Mouse (Mus musculus) granulocyte monocyte progenitor cell, adult 5-6 weeks (primary cell): ENCODE results near the gene Cpsf2. TPM values are rescaled to one million over a fixed set of nuclear protein-coding genes. Genes with fewer than 3 reads are reported as not detected.
"Not testable (repeated sequence)": the region's sequence is repeated elsewhere in the genome, so short reads cannot be mapped to it uniquely, and the experiment has no call there.

Source experiments
- ATAC-seq: replicated peaks from 2 replicates; pipeline ENCODE4 v1.8.0; 2016; ENCODE audit warnings: mild to moderate bottlenecking, moderate TSS enrichment, inconsistent platforms; ENCODE audit not compliant: poor library complexity, severe bottlenecking
- total RNA-seq, 2 experiments: library from RNA; stranded (forward) in 1 of 2; stranded (reverse) in 1 of 2; fragments of 200-712, 200-1000 nt in 1 of 2; fragments of >200 nt in 1 of 2; fragmentation: Nextera tagmentation in 1 of 2; gene quantifications; 2 replicates each; pipeline ENCODE4 v1.2.3; 2014 to 2017

The Cpsf2 gene
- total RNA-seq (2014; fragmentation: Nextera tagmentation) (21.9 and 24.9 TPM in 2 replicates), total RNA-seq (2017) (55.8 and 57.1 TPM in 2 replicates)

DNA sequence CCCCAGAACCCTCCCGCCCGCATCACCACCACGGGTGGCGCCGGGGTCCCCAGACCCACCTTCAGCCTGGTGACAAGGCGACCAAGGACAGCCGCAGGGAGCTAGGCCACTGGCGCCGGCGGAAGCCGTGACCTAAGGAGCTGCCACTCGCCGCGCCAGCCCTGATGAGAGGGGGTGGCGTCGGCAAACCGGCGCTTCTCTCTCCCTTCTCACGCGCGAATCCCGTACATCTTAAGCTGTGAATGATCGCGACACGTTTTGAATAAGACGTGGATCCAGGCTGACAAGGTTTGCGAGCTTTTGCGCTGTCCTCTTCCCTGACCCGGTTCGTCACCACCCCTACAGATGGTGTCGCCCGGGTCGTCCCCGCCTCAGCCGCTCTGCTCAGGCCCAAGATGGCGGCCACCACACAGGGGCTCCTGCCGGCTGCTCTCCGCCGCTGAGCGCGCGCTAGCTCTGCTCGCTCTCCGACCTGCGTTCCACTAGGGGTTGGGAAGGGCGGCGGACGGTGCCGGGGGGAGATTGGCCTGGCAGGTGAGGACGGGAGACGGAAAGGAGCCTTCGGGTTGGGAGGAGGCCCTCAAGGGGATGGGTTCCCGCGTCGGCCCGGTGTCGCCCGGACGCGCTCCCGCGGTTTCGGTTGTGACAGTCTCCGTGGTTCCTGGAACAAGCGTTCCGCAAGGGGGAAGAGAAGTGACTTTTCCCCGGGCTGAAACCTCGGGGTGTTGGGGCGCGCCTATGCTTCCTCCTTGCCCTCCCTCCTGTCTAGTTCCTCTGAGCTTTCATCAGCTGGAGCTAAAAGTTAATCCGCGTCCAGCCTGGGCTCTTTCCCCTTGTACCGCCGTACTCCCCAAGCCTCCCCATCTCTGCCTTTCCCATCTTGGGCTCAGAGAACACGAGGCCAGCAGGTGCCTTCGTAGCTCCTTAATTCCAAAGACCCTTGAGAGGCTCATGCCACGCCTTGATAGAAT lies at the start of gene Cpsf2:
Gene Cpsf2 (plus strand): TSS at position 388 of the 971 bp plus-strand sequence.
- peak; percentile 73 for ATAC-seq

DNA sequence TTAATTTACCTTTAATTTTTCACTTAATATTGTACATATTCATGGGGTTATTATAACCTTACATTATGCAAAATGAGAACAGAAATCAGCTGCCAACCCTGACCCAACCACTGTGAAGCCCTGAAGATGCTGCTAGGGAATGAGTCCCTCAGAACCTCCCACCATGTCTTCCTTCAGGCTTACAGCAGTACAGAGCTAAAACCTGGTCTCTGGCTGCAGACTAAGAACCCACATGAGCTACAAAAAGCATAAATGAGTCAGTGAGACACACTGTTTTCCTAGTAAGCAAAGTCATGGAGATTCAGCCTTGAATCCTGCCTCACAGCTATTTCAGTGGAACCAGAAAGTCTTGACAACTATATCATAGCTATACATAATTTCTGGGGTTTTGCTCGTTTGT lies 47.4 kb upstream of the Cpsf2 start:
- no peak for ATAC-seq

DNA sequence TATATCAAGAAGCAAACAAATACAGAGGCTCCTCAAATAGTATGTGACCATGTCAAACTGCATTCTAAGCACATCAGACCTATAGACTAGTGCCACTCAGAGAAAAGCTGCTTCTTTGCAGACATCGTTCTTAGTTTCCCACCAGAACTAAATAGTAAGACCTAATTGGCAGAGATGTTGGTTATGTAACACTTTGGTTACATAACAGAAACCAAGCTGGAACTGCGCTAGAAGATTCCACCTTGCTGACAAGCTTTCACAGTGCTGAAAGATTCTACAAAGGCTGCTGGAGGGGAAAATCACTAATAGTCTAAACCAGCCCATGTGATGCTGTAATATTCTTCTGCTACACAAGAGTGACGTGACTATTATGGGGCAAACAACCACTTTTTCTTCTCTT lies 40.6 kb upstream of the Cpsf2 start:
- ATAC-seq, result peak; percentile 27; the same call in 1 of the 2 replicates

DNA sequence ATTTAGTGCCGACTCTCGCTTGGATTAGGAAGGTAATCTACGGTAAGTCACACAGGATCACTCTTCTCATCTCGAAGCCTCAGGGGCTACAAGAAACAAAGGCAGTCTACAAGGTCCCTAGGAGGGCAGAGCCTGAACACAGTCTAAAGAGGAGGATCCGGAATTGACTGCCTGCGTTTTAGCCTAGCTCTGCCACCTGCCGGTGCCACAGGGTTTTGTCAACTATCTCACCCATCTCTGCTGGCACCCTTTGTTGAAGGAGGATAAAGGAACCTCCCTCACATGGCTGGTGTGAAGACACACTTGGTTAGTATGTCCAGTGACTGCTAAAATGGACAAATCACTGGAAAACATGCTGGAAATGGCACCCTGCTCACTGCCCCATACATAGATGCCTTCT lies 38.2 kb upstream of the Cpsf2 start:
- ATAC-seq, result no peak

DNA sequence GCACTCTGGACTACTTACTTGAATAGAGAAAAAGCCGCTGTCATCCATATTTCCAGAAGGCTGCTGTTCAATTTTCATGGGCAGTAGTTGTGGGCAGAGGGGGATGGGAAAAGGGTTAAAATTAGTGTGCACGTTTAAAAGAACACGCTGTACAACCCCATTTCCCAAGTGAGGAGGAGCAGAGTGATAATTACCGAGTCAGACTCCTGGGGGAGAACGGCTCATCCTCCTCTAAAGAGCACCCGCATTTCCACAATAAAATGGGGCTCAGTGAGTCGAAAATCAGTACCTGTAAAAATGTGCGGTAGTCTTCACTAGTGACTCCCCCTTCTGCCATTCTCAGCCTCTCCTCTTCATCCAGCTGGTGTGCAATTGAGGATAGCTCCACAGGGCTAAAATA lies 27.8 kb upstream of the Cpsf2 start:
- no peak for ATAC-seq

DNA sequence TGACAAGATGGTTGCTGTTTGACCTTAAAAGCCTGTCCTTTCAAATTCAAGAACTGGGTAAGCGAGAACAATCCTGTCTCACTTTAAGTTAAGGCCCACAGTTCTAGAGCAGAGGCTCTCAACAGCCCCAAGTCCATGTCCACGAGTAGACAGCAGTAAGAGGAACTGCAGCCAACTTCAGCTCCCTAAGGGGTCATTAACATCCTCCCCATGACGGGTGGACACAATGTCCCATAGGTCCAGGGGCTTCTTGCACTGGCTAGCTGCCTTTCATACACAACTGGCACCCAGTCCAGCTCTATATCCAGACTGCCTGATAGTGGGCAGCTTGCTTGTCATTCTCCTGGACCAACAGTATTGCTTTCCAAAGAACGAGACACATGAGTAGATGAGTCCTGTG lies 27.0 kb upstream of the Cpsf2 start:
- ATAC-seq, result no peak

DNA sequence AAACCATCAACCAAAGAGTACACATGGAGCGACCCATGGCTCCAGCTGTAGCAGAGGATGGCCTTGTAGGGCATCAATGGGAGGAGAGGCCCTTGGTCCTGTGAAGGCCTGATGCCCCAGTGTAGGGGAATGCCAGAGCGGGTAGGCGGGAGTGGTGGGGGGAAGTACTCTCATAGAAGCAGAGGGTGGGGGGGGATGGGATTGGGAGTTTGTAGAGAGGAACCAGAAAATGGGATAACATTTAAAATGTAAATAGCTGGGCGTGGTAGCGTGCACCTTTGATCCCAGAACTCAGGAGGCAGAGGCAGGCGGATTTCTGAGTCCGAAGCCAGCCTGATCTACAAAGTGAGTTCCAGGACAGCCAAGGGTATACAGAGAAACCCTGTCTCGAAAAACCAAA lies 20.0 kb upstream of the Cpsf2 start:
- ATAC-seq, result not testable (repeated sequence)

DNA sequence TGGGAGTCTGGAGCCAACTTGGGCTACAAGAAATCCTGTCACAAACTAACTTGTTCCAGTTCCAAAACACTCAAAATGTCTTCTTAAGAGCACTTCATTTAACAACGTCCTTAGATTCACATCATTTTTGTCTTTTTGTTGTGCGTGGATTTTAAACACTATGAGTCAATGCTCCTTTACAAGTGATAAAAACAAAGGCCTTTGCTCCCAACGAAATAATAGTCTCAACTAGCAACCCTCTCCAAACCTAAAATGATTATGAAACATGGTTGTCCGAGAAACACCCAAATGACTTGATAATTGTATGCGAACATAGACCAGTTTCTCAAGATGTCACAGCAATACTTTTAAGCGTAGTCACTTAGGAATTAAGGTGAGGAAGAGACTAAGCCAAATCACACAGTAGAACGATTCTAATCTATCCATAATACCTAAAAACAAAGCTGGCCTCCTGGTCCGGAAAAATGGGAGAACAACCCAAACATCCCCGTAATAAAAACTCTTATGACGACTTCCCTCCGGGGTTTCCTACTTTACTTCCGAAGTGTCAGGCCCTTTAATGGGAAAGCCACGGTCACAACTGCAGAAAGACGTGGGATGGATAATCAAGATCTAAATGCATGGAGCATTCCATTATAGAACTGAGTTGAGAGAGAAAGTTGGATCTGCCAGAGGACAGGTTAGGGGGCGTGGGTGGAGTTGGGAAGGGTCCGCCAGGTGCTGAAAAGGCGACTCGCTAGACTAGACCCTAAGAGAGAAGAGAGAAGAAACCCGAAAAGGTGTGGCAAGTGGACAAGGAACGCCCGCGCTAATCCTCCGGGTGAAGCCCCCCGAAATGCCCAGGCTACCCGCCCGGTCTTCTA lies 18.5 kb upstream of the Cpsf2 start:
- ATAC-seq, result no peak

DNA sequence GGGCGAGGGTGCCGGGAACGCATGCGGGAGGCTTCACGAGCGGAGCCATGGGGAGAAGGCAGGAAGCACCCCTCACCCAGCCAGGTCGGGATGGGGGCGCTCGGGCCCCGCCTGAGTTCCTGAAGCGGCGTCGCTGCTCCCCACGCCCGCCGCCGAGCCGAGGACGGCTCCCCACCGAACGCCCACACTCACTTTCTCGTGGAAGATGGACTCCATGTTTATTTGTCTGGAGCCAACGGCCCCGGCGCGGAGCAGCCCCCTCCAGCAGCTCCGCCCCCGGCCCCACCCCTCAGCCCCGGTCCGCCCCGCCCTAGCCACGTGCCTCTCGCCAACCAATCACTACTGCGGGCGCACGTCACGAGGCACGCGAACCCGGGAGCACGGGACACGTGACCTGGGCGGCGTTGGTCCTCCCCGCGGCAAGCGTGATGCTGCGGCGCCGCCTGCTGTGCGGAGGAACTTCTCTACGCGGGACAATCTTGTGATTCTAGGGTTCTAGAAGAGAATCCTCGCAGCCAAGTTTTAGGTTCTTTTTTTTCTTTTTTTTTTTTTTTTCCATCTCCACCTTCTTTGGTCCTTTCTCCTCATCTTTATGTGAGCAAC lies 17.7 kb upstream of the Cpsf2 start, which contains the start of gene Atxn3:
Gene Atxn3 (minus strand): TSS at position 305 of the 603 bp plus-strand sequence.
- ATAC-seq, result peak; percentile 83

DNA sequence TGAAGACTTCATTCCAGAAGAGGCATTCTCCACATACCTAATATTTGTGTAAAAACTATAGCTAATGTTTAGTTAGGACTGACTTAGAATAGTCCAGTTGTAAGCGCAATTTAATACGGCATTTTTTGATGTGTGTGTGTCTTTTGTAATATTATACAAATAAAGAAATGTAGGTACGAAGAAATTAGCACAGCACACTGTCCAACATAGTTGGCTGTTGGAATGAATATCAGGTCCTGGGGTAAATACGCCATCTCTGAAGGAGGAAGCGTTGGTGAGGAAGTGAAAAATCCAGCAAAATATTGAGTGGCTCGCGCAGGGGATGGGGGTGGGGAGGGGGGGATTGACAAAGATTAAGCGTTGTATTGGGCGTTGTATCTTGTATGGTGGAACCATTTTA lies 17.2 kb upstream of the Cpsf2 start:
- peak; percentile 45 for ATAC-seq

DNA sequence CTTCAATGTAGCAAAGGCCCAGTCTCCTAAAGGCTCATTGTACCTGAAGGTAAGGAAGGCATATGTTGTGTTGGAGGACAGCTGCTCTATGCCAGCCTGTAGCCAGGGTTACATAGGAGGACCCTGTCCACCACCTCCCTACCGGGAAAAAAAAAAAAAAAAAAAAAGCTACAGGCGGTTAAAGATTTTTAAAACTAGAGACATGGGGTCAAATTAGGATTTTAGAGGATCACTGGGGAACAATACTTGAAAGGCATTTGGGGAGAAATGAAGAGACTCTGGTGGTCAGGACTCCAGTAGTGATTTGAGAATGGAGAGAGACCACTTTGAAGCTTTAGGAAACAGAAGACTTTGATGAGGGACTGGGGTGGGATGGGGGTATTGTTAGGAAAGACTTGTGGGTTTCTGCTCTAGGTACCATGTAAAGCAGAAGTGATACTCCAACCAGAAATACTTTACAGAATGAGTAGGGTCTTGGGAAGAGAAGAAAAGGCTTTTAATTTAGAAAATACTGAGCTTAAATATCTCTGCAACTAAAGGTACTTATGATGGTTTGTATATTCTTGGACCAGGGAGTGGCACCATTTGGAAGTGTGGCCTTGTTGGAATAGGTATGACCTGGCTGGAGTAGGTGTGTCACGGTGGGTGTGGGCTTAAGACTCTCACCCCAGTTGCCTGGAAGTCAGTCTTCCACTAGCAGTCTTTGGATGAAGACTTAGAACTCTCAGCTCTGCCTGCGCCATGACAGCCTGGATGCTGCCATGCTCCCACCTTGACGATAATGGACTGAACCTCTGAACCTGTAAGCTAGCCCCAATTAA lies 16.6 kb upstream of the Cpsf2 start:
- peak; percentile 73 for ATAC-seq

DNA sequence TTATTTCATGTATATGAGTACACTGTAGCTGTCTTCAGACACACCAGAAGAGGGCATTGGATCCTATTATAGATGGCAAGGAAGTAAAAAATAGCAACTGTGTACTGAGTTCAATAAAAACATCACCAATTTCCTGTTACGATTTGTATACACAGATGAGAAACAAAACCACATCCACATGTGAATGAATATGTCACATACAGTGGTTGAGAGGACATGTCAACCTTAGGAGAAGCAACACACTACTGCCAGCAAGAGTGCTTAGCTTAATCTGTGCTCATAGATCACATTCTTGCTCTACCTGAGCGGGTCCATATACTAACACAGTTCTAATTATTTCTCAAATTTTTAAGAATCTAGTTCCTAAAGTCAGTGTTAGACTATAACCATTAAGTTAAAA lies 4.5 kb upstream of the Cpsf2 start:
- ATAC-seq, result no peak

DNA sequence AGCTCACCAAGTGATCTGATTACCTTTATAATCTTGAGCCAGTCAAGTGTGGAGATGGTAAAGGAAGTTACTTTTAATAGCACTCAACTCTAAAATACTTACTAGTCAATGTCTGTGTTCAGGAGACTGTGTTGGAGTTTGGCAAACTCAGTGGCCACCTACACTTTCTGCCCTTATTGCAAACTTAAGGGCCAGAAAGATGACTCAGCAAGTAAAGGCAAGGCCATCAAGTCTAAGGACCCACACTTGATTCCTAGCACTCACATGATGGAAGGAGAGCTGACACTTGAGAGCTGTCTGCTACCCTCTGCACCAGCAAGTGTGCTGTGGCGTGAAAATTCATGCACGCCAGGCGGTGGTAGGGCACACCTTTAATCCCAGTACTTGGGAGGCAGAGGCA lies 3.6 kb upstream of the Cpsf2 start:
- ATAC-seq, result no peak

DNA sequence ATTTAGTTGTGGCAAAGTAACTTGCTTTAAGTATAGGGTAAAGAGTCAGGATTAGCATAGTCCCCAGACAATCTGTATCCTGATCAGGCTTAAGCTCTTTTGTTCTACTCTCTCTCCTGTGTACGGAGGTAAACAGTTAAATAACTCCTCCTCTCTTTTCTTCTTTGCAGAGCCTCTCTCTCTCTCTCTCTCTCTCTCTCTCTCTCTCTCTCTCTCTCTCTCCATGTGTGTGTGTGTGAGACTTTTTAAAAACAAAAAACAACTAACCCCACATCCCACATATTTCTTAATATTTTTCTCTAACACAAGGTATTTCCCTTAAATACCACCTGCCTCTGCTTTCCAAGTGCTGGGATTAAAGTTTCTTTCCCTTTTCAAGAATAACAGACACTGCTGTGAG lies 1.2 kb upstream of the Cpsf2 start:
- ATAC-seq, result no peak

DNA sequence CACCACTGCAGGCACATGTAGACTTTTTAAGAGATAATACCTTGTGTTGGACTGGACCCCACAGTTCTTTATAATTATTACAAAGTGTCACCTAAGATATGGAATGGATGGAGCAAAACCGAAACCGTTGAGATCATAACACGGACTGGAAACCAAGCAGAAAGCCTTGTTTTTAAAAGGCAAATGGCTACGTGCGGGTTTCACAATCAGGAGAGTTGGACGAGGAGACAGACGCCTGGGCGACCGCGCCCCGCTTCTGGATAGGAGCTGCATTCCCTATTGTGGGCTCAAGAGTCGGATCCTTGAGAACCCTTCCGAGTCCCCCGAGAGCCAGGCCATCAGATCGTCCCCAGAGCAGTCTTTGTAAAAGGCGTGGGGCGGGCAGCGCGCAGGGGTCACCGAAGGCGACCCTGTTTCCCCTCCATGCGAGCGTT lies 604 bp upstream of the Cpsf2 start:
- peak; percentile 15 for ATAC-seq

DNA sequence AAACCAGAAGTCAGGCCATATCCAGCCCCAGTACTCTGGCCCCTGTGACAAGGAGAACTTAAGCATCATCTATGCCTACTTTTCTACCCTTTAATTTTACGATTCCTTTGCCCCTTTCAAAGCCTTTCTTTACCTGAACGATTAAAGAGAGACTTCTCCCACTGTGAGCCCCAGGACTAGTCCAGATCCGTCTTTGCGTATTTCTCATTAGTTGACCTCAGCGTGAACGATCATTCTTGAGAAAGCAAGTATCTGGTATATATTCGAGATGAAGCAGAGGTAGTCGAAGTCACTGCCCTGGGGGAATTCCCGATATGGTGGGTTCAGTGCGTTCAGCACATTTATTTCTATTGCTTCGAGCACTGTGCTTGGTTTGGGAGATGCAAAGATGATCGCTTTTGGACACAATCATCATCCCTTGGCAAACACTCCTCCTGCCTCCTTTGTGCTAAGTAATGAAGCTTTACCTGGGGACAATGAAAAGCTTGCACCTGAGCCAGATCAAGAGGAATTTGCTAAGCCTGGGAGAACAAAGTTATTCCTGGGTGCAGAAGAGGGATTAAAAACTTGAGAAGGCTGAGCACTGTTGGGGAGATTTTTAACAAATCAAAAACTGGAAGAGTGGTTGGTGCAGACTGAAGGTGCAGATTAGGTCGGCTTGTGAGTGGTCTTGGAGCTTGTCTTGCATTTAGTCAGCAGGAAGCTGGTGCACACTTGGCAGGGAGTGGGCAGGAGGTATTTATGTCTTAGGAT lies 1.0 kb downstream of the Cpsf2 start:
- no peak for ATAC-seq

DNA sequence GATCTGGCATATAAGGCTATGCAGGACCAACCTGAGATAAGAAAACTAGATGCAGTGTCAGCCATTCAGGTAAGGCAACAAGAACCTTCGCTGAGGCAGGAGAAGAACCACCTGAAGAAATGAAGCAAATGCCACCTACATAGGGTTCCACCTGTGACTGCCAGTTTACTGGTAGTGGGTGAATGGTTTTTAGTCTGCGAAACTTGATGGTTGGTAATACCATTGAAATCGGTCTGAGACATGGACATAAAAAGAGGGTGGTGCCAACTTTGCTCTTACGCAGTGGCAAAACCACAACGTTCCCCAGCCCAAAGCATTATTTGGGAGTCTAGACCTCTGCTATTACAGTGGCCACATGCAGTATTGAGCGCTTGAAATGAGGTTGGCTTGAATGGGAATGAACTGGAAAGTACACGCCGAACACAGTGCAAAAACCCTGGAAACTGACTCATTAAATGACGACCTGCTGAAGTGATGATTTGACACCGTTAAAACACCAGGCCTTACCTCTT lies 1.7 kb downstream of the Cpsf2 start:
- ATAC-seq, result no peak

DNA sequence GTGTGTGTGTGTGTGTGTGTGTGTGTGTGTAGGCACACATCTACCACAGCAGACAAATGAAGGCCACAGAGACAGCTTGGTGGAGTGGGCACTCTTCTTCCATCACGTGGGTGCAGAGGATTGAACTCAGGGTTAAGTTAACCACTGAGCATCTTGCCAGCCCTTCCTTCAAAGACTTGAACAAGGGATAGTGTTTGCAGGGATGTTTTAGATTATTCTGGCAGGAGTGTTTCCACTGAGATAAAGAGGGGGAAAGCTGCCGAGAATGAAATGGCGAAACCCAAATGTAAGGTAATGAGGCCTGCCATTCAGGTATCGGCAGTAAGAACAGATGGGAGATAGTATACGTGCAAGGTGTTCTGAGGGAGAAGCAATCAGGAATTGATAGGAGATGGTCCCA lies 2.4 kb downstream of the Cpsf2 start:
- ATAC-seq, result no peak

DNA sequence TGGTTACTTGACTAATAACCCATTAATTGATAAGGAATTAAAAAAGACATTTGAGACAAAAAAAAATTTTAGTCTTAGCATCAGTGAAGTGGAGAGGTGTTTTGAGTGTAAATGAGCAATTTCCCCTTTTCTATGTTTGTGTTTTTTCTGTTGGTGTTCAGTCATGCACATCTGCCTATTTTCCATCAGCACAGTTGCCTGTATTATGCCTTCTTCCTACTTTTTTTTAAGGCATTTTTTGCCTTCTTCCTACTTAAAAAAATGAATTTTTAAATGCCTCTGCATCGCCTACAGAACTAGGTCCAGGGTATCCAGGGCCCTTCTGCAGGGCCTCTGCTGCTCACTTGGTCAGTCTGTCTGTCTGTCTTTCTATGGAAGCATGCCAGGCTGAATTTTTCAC lies 2.8 kb downstream of the Cpsf2 start:
- ATAC-seq, result no peak
